Mouse (Mus musculus): ENCODE measurements around the gene Agtr1a.

The Agtr1a gene

DNA sequence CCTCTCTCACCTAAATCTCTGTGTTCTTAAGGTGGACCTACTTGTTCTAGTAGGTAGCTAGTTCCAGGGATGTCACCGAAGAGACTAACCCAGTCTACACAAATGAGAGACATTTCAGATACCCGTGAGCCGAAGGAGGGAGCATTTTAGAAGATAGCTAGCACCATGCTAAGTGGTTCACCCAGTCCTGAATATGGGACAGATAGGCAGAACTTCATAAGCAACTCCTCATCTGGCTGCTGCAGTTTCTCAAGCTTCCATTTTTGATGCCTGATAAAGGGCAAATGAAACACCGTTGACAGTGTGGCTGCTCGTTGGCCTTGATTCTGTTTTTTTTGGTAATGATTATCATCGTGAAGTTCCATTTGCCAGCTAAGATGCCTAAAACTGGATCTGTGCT is 25.8 kb downstream of the Agtr1a start:
- DNase-seq (ENCODE audit: low read depth, low spot score): no peak

DNA sequence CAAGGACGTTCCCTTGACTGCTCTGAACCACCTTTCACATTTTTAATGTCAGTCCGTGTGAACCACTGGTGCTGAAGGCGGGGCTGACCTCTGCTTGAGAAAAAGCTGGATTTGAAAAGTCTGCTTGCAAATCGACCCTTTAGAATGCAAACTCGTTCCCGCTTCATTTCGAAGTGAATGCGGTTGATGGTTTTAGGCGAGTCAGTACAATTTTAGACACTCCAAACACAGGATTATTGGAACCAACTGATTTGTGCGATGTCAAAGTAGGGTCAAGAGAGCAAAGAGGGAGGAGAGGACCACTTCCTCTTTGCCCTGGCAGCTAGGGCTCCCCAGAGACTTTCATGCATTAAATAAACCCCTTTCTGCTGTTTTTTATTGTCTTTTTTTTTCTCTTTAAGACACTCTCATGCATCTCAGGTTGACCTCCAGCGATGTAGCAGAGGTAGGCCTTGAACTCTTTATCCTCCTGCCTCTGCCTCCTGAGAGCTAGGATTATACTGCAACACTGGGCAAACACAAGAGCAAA is 27.9 kb downstream of the Agtr1a start:
- DNase-seq (ENCODE audit: low read depth, low spot score): no peak

DNA sequence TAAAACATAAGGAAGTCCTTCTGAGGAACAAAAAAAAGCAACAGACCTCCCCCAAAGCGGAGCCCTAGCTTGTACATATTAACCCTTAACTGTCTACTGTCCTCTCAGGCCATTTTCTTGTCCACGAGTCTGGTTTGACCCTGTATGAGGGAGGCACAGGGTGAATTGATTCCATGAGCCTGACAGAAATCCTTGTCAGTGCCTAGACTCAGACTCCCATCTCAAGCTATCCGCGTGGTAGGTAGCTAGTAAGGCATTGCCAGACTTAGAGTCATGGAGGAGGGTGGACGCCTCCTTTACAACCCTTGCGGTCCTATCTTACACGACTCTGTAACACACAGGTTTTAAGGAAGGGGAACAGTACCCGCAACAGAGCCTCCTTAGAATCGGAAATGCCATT is 28.5 kb downstream of the Agtr1a start:
- no peak for DNase-seq (ENCODE audit: low read depth, low spot score)

DNA sequence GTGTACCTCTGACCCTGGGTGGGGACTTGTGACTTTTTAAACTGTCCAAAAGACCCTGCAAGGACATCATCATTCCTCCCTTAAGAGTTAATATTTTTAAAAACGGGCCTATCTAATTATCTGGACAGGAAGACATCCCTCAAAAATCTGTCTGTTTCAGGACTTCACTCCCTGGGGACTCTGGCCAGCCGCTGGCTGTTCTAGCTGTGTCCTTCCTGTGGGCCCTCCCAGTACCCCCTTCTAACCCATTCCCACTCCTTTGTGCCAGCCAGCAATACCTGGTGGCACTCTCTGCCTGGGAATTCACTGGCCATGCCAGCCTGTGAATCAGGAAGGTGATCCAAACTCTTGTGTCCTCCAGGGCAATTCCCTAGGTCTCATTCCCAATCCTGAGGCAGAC is 29.1 kb downstream of the Agtr1a start:
- no peak for DNase-seq (ENCODE audit: low read depth, low spot score)

DNA sequence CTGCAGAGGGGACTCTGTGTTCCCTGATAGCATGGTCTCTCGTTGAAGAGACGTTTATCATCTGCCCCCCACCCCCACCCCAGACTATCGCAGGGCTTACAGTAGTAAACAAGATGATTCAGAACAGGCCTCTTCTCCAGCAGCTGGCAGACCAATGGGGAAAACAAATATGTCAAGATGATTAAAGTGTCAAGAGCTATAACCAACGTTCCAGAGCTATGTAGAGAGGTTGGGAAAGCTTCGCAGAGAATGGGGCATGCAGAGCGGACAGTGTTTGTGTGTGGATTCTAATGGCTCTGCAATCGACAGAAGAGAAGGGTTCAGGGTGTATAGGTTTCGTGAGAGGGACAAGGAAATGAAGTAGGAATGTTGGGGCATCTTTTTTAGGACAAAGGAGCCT is 31.9 kb downstream of the Agtr1a start:
- DNase-seq (ENCODE audit: low read depth, low spot score): no peak

DNA sequence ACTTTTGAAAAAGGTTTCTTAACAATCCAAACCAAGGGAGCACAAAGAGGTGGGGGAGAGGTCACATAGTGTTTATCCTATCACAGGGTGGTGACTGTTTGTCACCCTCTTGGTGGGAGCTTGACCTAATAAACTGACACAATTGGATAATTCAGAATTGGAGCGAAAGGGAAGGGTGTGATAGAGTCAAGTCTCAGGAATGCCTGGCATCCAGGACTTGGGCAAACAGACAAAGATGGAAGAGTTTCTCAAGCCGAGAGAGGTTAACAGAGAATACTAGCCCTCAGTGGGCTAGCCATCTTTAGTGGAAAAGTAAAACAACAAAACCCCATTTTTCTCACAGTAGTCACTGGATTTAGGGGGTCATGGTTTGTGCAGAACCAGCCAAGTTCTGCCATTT is 32.5 kb downstream of the Agtr1a start:
- DNase-seq (ENCODE audit: low read depth, low spot score): no peak

DNA sequence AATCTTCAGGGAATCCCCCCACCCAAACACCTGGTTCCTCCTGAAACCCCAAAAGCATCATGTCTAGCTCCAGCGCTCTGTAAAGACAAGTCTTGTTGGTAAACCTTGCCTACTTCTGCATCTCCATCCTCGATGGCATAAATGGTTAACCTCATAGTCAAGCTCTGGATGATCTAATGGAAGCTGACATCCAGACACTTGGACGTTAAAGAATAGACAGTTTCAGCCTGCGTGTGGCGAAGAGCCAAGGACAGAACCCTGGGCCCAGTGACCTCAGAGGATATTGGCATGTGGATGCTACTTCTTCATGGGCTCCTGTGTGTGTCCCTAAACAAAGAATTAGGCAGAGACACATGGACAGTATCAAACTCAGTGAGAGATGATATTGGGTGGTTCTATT is 42.6 kb downstream of the Agtr1a start:
- DNase-seq (ENCODE audit: low read depth, low spot score): no peak

DNA sequence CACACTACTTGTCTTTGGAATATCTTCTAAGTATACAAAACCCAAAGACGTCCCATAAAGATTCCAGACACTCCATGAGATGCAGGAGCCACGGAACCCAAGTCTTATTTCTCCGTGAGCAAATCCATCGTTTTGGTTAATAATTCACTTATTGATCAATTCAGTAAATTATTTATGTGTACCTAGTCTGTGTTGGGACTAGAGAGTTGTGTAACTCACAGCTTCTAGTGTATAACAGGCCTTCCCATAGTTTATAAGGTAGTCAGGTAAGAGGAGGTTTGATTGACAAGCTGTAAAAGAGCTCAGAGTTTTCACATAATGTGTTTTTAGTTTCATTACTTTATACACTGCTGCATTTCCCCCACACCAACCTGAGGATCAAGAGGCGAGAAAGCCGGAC is 48.9 kb downstream of the Agtr1a start:
- DNase-seq (ENCODE audit: low read depth, low spot score): no peak

DNA sequence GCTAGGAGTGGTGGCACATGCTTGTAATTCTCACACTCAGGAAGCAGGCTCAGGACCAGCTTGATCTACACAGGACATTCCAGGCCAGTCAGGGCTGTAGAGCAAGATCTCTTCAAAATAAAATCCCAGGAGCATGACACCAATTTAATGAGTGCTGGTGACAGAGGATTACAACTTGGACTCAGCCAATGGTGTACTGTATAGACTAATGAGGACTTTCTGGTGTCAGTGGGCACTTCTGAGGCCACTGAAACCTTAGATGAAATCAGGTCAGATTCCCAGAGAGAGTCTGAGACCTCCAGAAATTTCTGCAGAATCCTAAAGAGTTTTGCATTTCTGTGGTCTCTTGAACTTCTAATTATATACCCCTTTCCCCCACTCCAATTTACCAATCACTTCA is 57.9 kb downstream of the Agtr1a start:
- DNase-seq (ENCODE audit: low read depth, low spot score): no peak

DNA sequence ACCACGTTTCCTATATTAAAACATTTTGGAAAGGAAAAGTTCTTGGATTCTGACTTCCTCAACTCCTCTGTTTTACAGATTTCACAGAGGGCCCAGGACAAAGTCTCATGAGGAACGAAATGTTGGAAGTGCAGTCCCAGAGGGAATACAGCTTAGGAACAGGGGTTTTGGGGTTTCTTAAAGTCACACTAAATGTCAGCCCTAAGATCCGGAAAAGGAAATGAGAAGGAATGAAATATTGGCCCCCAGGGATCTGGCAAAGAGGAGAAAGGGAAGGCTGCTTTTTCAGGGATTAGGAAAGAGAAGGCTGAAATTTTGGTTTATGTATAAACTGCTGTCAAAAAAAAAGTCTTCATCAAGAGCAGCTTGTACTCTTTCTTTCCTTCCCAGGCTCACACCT is 60.2 kb downstream of the Agtr1a start:
- DNase-seq (ENCODE audit: low read depth, low spot score): no peak

DNA sequence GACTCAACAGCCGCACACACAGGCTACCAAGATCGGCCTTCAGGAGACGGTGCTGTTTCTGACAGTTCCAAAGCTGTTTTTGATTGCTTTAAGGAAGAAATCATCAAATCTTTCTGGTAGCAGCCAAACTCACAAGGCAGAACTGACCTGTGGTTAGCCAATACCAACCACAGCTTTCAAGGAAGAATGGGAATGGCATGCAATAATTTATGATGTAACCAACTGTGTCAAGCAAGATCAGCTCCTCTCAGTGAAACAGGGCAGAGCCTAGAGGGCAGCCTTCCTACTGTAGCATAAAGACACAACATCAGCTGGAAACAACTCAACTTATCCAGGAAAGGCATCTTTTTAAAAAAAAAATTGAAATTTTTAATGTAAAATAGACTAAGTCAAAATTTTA is 62.6 kb downstream of the Agtr1a start:
- DNase-seq (ENCODE audit: low read depth, low spot score): no peak

DNA sequence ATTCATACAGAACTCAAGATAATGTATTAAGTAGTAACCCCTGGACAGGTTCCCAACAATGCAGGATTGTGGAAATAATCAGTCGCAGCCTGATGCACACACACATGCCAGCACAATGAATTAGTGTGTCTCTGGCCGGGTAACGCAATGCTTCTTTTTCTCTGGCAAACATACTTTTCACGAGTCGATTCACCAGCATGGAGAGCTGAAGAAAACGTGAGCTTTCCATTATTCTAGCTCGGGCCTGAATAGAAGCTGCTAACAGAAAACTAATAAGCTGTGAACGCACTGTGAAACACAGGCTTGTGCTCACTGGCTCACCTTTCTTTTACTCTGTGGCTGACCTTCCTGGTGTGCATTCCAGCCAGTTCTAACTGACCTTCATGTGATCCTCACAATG is 64.4 kb downstream of the Agtr1a start:
- DNase-seq (ENCODE audit: low read depth, low spot score): no peak

DNA sequence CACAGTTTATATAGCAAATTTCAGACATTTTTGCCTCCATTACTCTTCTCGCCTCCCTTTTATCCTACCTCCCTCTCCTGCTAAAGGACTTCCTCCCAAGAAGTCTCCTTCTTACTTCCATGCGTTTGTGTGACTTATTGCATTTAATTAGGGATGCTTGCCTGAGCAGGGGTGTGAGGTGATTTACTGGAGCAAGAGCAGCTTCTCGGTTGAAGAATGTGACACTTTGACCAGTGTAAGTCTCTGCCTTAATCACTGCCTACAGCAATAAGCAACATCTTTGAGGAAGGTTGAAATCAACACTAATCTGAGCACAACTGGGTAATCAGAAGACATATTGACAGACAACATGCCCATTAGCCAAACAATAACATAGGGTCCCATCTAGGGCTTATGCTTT is 67.6 kb downstream of the Agtr1a start:
- no peak for DNase-seq (ENCODE audit: low read depth, low spot score)

DNA sequence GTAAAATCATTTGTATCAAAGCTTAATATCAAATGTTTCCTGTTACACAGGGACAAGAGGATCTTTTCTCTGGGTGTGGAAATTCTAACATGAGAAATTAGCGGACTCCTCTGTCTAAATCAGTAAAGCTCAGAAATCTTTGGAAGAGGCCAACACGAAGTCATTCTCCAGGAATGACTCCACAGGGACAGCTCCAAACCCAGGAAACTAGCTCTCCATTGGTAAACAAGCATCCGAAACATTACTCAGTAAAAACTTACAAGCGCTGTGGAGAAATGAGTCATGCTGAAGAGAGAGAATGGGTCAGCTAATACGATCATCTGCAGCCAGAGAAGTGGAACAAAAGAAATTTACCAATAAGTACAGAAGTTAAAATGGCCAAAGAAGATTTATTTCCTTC is 82.4 kb downstream of the Agtr1a start:
- DNase-seq (ENCODE audit: low read depth, low spot score): no peak

DNA sequence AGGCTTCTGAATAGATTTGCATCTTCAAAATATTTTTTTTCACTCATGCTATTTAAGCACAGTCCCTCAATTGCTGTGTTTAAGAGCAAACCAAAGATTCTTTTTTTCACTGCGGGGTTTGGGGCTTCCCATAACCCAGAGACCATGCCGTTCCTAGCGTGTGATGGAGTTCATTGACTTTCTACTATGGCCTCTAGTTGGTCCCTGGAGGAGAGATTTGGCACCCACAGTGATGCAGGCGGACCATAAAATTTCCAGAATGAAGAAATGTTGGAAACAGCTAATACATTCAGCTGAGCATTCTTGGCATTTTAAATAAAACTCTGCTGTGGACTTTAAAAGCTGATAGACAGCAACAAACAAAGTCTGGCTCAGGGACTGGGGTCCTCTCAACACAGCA is 90.8 kb downstream of the Agtr1a start:
- no peak for DNase-seq (ENCODE audit: low read depth, low spot score)

DNA sequence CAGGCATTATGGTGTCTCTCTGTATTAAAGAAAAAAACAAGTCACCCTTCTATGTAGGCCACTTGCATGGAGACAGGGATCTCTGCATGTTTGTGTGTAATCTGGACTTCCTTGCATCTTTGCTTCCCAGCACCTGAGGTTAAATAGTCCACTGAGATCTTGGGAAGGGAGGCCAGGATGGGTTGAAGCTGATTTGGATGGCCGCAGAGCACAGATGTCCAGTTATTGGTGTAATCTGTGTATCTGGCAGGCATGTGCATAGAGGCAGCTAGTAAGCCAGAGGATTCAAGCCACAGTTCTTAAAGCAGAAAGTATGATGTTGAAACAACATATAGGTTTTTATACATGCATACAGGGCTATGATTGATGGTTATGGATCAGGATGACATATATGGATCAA is 91.2 kb downstream of the Agtr1a start:
- no peak for DNase-seq (ENCODE audit: low read depth, low spot score)

Measured in CD4-positive, CD25-positive, alpha-beta regulatory T cell, adult 2 months (primary cell).